Mouse (Mus musculus) C2C12 (cell line): ENCODE measurements around the gene Arid2.

Source experiments
- MYOG ChIP-seq: IDR thresholded peaks from one replicate; pipeline ENCODE4 v1.6.1; 2011; ENCODE audit not compliant: control insufficient read depth, insufficient read length; ENCODE audit errors: extremely low read depth
- USF1 ChIP-seq: IDR thresholded peaks from one replicate; pipeline ENCODE4 v1.6.1; 2011; ENCODE audit warnings: low read depth, mild to moderate bottlenecking, control low read depth, moderate library complexity

DNA sequence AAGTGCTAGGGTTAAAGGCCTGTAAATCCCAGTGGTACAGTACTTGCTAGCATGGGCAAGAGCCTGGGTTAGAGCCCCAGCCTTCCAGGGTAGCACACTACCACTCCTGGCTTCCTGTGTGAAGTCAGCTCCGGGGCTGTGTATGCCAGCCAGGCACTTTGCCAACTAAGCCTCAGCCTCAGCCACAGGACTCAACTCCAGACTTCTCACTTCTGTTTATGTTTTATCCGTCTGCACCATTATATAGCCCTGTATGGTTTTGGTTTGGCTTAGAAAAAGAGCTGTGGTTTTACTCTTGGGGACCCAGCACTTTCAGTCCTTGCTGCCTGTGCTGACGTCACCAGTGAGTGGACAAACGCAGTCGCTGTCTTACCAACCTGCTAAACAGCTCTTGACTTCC lies 89.9 kb downstream of the Arid2 start:
- TF ChIP-seq USF1 (no peak), MYOG (no peak)
